Mouse (Mus musculus) heart, embryonic 11.5 days (tissue): ENCODE measurements around the gene Igf1r. TPM values are rescaled to one million over a fixed set of nuclear protein-coding genes. Genes with fewer than 3 reads are reported as not detected.

Experiments
- ATAC-seq: fragments of 200-750 bp; cut with Nextera tagmentation; replicated peaks from 2 replicates; pipeline ENCODE4 v1.8.0; 2017; ENCODE audit warnings: moderate library complexity; ENCODE audit not compliant: insufficient number of reproducible peaks, low FRiP score, low TSS enrichment
- H3K27ac ChIP-seq: fragments of 300-500 bp; sonication (generic); 2 replicates; pipeline ENCODE4 v1.5.1; 2014; ENCODE audit warnings: mild to moderate bottlenecking, low read depth, low read length
- H3K27me3 ChIP-seq: fragments of 300-500 bp; sonication (generic); 2 replicates; pipeline ENCODE4 v1.6.1; 2014; ENCODE audit warnings: mild to moderate bottlenecking, low read length, mixed read lengths; ENCODE audit not compliant: control insufficient read depth, insufficient read depth
- H3K36me3 ChIP-seq: fragments of 300-500 bp; sonication (generic); 2 replicates; pipeline ENCODE4 v1.6.1; 2014; ENCODE audit warnings: mild to moderate bottlenecking, low read length, moderate library complexity, mixed read lengths; ENCODE audit not compliant: control insufficient read depth, insufficient read depth
- H3K4me1 ChIP-seq: fragments of 300-500 bp; sonication (generic); 2 replicates; pipeline ENCODE4 v1.6.1; 2014; ENCODE audit warnings: low read length; ENCODE audit not compliant: control insufficient read depth, insufficient read depth
- H3K4me2 ChIP-seq: fragments of 300-500 bp; sonication (generic); 2 replicates; pipeline ENCODE4 v1.6.1; 2014; ENCODE audit warnings: mild to moderate bottlenecking, moderate library complexity
- H3K4me3 ChIP-seq: fragments of 300-500 bp; sonication (generic); 2 replicates; pipeline ENCODE4 v1.5.1; 2014; ENCODE audit warnings: low read depth, low read length
- H3K9ac ChIP-seq: fragments of 300-500 bp; sonication (generic); 2 replicates; pipeline ENCODE4 v1.6.1; 2014; ENCODE audit warnings: mild to moderate bottlenecking, low read depth, low read length, moderate library complexity
- H3K9me3 ChIP-seq: fragments of 300-500 bp; sonication (generic); replicated peaks from 2 replicates; pipeline ENCODE4 v1.6.1; 2016; ENCODE audit warnings: low read length; ENCODE audit not compliant: control insufficient read depth
- WGBS: fragments of 180-500 bp; shearing (Covaris S2); extraction: QIAGEN DNeasy Blood & Tissue Kit; methylation state at CpG from one replicate; pipeline ENCODE4 v1.1.7; 2014; ENCODE audit not compliant: insufficient replicate concordance; 5-methylcytosine and 5-hydroxymethylcytosine counted together
- polyA plus RNA-seq: library from polyadenylated mRNA; unstranded; fragments of >200 nt; fragmentation: Nextera tagmentation; extraction: Ambion mirVana; gene quantifications from 2 replicates; pipeline ENCODE4 v1.2.1, GENCODE M21; 2014

Igf1r gene
- polyA plus RNA-seq, 1 experiment from 2014 or later: 19.3 TPM

- Histone ChIP-seq H3K36me3 (no peaks in the 10 kb centered on the region), H3K4me2 (no peak overlapping the region), H3K27ac (no peak overlapping the region), H3K9ac (no peak overlapping the region), H3K9me3 (no peaks in the 10 kb centered on the region), H3K4me3 (no peak overlapping the region), H3K27me3 (no peaks in the 10 kb centered on the region), H3K4me1 (peaks cover 29% of the 10 kb centered on the region)
- 58% methylated on average over 3 of the region's 3 CpGs for WGBS
- ATAC-seq: no peak
Measured at GRCm38 (mm10) chr7:67919467-67919866, 33.2 kb upstream of the Igf1r start.

- H3K9ac ChIP-seq: no peak overlapping the region
- no peaks in the 10 kb centered on the region for H3K9me3 ChIP-seq
- no peak overlapping the region for H3K27ac ChIP-seq
- no peak overlapping the region for H3K4me3 ChIP-seq
- no peaks in the 10 kb centered on the region for H3K36me3 ChIP-seq
- H3K4me1 ChIP-seq: peaks cover 11% of the 10 kb centered on the region
- no peaks in the 10 kb centered on the region for H3K27me3 ChIP-seq
- 45% methylated on average over 2 of the region's 2 CpGs for WGBS
- no peak overlapping the region for H3K4me2 ChIP-seq
- no peak for ATAC-seq
Measured at GRCm38 (mm10) chr7:67924215-67924614, 28.4 kb upstream of the Igf1r start.

- ATAC-seq: no peak
Measured at GRCm38 (mm10) chr7:67930132-67930531, 22.5 kb upstream of the Igf1r start.

GRCm38 (mm10) chr7:67936801-67937200 lies 15.8 kb upstream of the Igf1r start:
- Histone ChIP-seq H3K4me2 (no peak overlapping the region), H3K9ac (no peak overlapping the region), H3K36me3 (no peaks in the 10 kb centered on the region), H3K27me3 (no peaks in the 10 kb centered on the region), H3K4me1 (no peaks in the 10 kb centered on the region), H3K4me3 (no peak overlapping the region), H3K9me3 (no peaks in the 10 kb centered on the region), H3K27ac (no peak overlapping the region)
- WGBS: 76% methylated on average over 7 of the region's 7 CpGs
- no peak for ATAC-seq

More at GRCm38 (mm10) chr7:67930132-67930531, 22.5 kb upstream of the Igf1r start:
- no peaks in the 10 kb centered on the region for H3K4me1 ChIP-seq
- 74% methylated on average over 3 of the region's 3 CpGs for WGBS
- H3K27ac ChIP-seq: no peak overlapping the region
- H3K4me2 ChIP-seq: no peak overlapping the region
- no peaks in the 10 kb centered on the region for H3K27me3 ChIP-seq
- H3K9me3 ChIP-seq: no peaks in the 10 kb centered on the region
- H3K36me3 ChIP-seq: no peaks in the 10 kb centered on the region
- no peak overlapping the region for H3K4me3 ChIP-seq
- H3K9ac ChIP-seq: no peak overlapping the region

GRCm38 (mm10) chr7:67943805-67944204 lies 8.8 kb upstream of the Igf1r start:
- no peak for ATAC-seq
- Histone ChIP-seq H3K9ac (no peak overlapping the region), H3K4me2 (no peak overlapping the region), H3K36me3 (no peaks in the 10 kb centered on the region), H3K9me3 (no peaks in the 10 kb centered on the region), H3K4me1 (no peaks in the 10 kb centered on the region), H3K27ac (no peak overlapping the region), H3K27me3 (no peaks in the 10 kb centered on the region), H3K4me3 (no peak overlapping the region)
- 68% methylated on average over 9 of the region's 9 CpGs for WGBS

GRCm38 (mm10) chr7:67946901-67947300 lies 5.7 kb upstream of the Igf1r start:
- Histone ChIP-seq H3K27me3 (no peaks in the 10 kb centered on the region), H3K9me3 (no peaks in the 10 kb centered on the region), H3K4me3 (no peak overlapping the region), H3K4me1 (0 out of 2 replicates have a peak, but pooled peaks cover 4% of the 10 kb centered on the region), H3K27ac (no peak overlapping the region), H3K9ac (no peak overlapping the region), H3K4me2 (no peak overlapping the region), H3K36me3 (no peaks in the 10 kb centered on the region)
- ATAC-seq: no peak
- WGBS: 42% methylated on average over 1 of the region's 1 CpGs

- peaks cover 13% of the 10 kb centered on the region for H3K4me1 ChIP-seq
- peak overlapping the region; percentile 100 for H3K27ac ChIP-seq
- no peaks in the 10 kb centered on the region for H3K36me3 ChIP-seq
- no peak for ATAC-seq
- H3K4me2 ChIP-seq: peak overlapping the region; percentile 97
- under 1% methylated on average over 24 of the region's 24 CpGs for WGBS
- H3K27me3 ChIP-seq: no peaks in the 10 kb centered on the region
- no peaks in the 10 kb centered on the region for H3K9me3 ChIP-seq
- peak overlapping the region; percentile 95 for H3K4me3 ChIP-seq
- H3K9ac ChIP-seq: peak overlapping the region; percentile 98
Measured at GRCm38 (mm10) chr7:67950346-67950814, 2.2 kb upstream of the Igf1r start.

- Histone ChIP-seq H3K27me3 (no peaks in the 10 kb centered on the region), H3K9ac (peak overlapping the region; percentile 98), H3K9me3 (no peaks in the 10 kb centered on the region), H3K4me2 (peak overlapping the region; percentile 97), H3K36me3 (no peaks in the 10 kb centered on the region), H3K27ac (peak overlapping the region; percentile 100), H3K4me1 (peaks cover 17% of the 10 kb centered on the region), H3K4me3 (peak overlapping the region; percentile 95)
- peak; percentile 74 for ATAC-seq
- under 1% methylated on average over 55 of the region's 71 CpGs for WGBS
Measured at GRCm38 (mm10) chr7:67950815-67951531, 1.7 kb upstream of the Igf1r start.

GRCm38 (mm10) chr7:67951532-67952035 lies 1.0 kb upstream of the Igf1r start:
- Histone ChIP-seq H3K4me3 (peak overlapping the region; percentile 95), H3K9ac (peak overlapping the region; percentile 98), H3K27me3 (no peaks in the 10 kb centered on the region), H3K9me3 (no peaks in the 10 kb centered on the region), H3K4me2 (peak overlapping the region; percentile 97), H3K27ac (peak overlapping the region; percentile 100), H3K4me1 (peaks cover 22% of the 10 kb centered on the region), H3K36me3 (no peaks in the 10 kb centered on the region)
- peak; percentile 78 for ATAC-seq
- WGBS: under 1% methylated on average over 56 of the region's 73 CpGs
